Mouse (Mus musculus): ENCODE data around the gene Arhgef28.

Gene Arhgef28

GRCm38 (mm10) chr13:98016923-98017588, 189.2 kb downstream of the Arhgef28 start:
- no peak for DNase-seq (ENCODE audit: extremely low read depth, low read depth)

- no peak for DNase-seq (ENCODE audit: extremely low read depth, low read depth)
These were observed 190.0 kb downstream of the Arhgef28 start for GRCm38 (mm10) chr13:98015981-98016922.

GRCm38 (mm10) chr13:98014892-98015291, 191.3 kb downstream of the Arhgef28 start:
- no peak for DNase-seq (ENCODE audit: extremely low read depth, low read depth)

GRCm38 (mm10) chr13:98013715-98014114, 192.5 kb downstream of the Arhgef28 start:
- DNase-seq (ENCODE audit: extremely low read depth, low read depth) = no peak

GRCm38 (mm10) chr13:98011931-98012341, 194.3 kb downstream of the Arhgef28 start:
- no peak for DNase-seq (ENCODE audit: extremely low read depth, low read depth)

GRCm38 (mm10) chr13:98009070-98009469, 197.2 kb downstream of the Arhgef28 start:
- no peak for DNase-seq (ENCODE audit: extremely low read depth, low read depth)

- DNase-seq (ENCODE audit: extremely low read depth, low read depth) = no peak
These were observed 197.7 kb downstream of the Arhgef28 start for GRCm38 (mm10) chr13:98008588-98008987.

GRCm38 (mm10) chr13:98005611-98006218, 200.5 kb downstream of the Arhgef28 start:
- no peak for DNase-seq (ENCODE audit: extremely low read depth, low read depth)

GRCm38 (mm10) chr13:98004647-98005414, 201.4 kb downstream of the Arhgef28 start:
- DNase-seq (ENCODE audit: extremely low read depth, low read depth) = no peak

- no peak for DNase-seq (ENCODE audit: extremely low read depth, low read depth)
These were observed 202.5 kb downstream of the Arhgef28 start for GRCm38 (mm10) chr13:98003690-98004089.

- no peak for DNase-seq (ENCODE audit: extremely low read depth, low read depth)
These were observed 203.6 kb downstream of the Arhgef28 start for GRCm38 (mm10) chr13:98002598-98002997.

- no peak for DNase-seq (ENCODE audit: extremely low read depth, low read depth)
These were observed 204.1 kb downstream of the Arhgef28 start for GRCm38 (mm10) chr13:98002121-98002520.

- DNase-seq (ENCODE audit: extremely low read depth, low read depth) = no peak
These were observed 204.5 kb downstream of the Arhgef28 start for GRCm38 (mm10) chr13:98001719-98002118.

GRCm38 (mm10) chr13:98000841-98001240, 205.4 kb downstream of the Arhgef28 start:
- DNase-seq (ENCODE audit: extremely low read depth, low read depth) = no peak

GRCm38 (mm10) chr13:97999130-97999529, 207.1 kb downstream of the Arhgef28 start:
- DNase-seq (ENCODE audit: extremely low read depth, low read depth) = no peak

GRCm38 (mm10) chr13:97998570-97998969, 207.7 kb downstream of the Arhgef28 start:
- DNase-seq (ENCODE audit: extremely low read depth, low read depth) = no peak

- DNase-seq (ENCODE audit: extremely low read depth, low read depth) = no peak
These were observed 215.3 kb downstream of the Arhgef28 start for GRCm38 (mm10) chr13:97990939-97991338.

GRCm38 (mm10) chr13:97988796-97989195, 217.4 kb downstream of the Arhgef28 start:
- no peak for DNase-seq (ENCODE audit: extremely low read depth, low read depth)

- no peak for DNase-seq (ENCODE audit: extremely low read depth, low read depth)
These were observed 219.5 kb downstream of the Arhgef28 start for GRCm38 (mm10) chr13:97986691-97987090.

- no peak for DNase-seq (ENCODE audit: extremely low read depth, low read depth)
These were observed 229.1 kb downstream of the Arhgef28 start for GRCm38 (mm10) chr13:97977104-97977503.

GRCm38 (mm10) chr13:97976642-97977041, 229.6 kb downstream of the Arhgef28 start:
- no peak for DNase-seq (ENCODE audit: extremely low read depth, low read depth)
